Mouse (Mus musculus) hindbrain, embryonic 16.5 days (tissue): ENCODE data around the gene Nsrp1. TPM values are rescaled to one million over a fixed set of nuclear protein-coding genes. Genes with fewer than 3 reads are reported as not detected.

Source experiments
- ATAC-seq: fragments of 200-750 bp; cut with Nextera tagmentation; 2 replicates; pipeline ENCODE4 v1.8.0; 2017; ENCODE audit warnings: moderate TSS enrichment, moderate library complexity
- H3K27ac ChIP-seq: fragments of 300-500 bp; sonication (generic); 2 replicates; pipeline ENCODE4 v1.5.1; 2014; ENCODE audit warnings: low read depth, mild to moderate bottlenecking, control low read depth, low read length, moderate library complexity
- H3K27me3 ChIP-seq: fragments of 300-500 bp; sonication (generic); replicated peaks from 2 replicates; pipeline ENCODE4 v1.6.1; 2014; ENCODE audit warnings: low read length; ENCODE audit not compliant: control insufficient read depth, insufficient read depth
- H3K36me3 ChIP-seq: fragments of 300-500 bp; sonication (generic); 2 replicates; pipeline ENCODE4 v1.6.1; 2014; ENCODE audit warnings: mild to moderate bottlenecking, low read length, moderate library complexity, mixed read lengths; ENCODE audit not compliant: control insufficient read depth, insufficient read depth
- H3K4me1 ChIP-seq: fragments of 300-500 bp; sonication (generic); 2 replicates; pipeline ENCODE4 v1.6.1; 2014; ENCODE audit warnings: low read depth, low read length; ENCODE audit not compliant: control insufficient read depth, insufficient read depth
- H3K4me2 ChIP-seq: fragments of 300-500 bp; sonication (generic); 2 replicates; pipeline ENCODE4 v1.6.1; 2014; ENCODE audit warnings: mild to moderate bottlenecking, low read length, control low read depth, moderate library complexity
- H3K4me3 ChIP-seq: fragments of 300-500 bp; sonication (generic); 2 replicates; pipeline ENCODE4 v1.5.1; 2014; ENCODE audit warnings: mild to moderate bottlenecking, low read length, control low read depth, moderate library complexity
- H3K9ac ChIP-seq: fragments of 300-500 bp; sonication (generic); 2 replicates; pipeline ENCODE4 v1.6.1; 2014; ENCODE audit warnings: low read depth, mild to moderate bottlenecking, control low read depth, low read length, moderate library complexity
- H3K9me3 ChIP-seq: fragments of 300-500 bp; sonication (generic); 2 replicates; pipeline ENCODE4 v1.6.1; 2014; ENCODE audit warnings: mild to moderate bottlenecking, low read length, moderate library complexity; ENCODE audit not compliant: control insufficient read depth
- WGBS: fragments of 180-500 bp; shearing (Covaris S2); extraction: QIAGEN DNeasy Blood & Tissue Kit; methylation state at CpG from one replicate; pipeline ENCODE4 v1.1.7; 2014; 5-methylcytosine and 5-hydroxymethylcytosine counted together
- polyA plus RNA-seq: library from polyadenylated mRNA; unstranded; fragments of >200 nt; fragmentation: Nextera tagmentation; extraction: Ambion mirVana; gene quantifications from 2 replicates; pipeline ENCODE4 v1.2.1, GENCODE M21; 2015

The Nsrp1 gene
- polyA plus RNA-seq, 1 experiment from 2014 or later = 50.0 TPM

DNA sequence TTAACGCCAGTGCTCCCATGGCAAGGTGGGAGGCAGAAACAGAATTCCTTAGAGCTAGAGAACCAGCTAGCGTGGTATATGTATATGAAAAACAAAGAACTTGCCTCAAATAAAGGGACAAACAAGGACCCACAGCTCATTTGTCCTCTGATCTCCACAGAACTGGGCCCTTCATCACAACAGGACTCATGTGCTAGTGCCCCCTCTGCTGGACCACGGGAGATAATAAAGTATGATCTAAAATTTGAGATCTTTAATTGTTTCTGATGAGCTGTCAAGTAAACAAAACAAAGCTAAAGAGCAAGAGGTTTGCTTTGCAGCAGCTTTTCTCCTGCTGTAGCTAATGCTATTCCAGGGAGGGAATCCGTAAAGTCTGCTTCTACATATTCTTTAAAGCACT is 7.5 kb downstream of the Nsrp1 start:
- Histone ChIP-seq H3K4me1 (no peaks in the 10 kb centered on the region), H3K9ac (no peak overlapping the region), H3K27me3 (no peaks in the 10 kb centered on the region), H3K4me2 (no peak overlapping the region), H3K4me3 (no peak overlapping the region), H3K9me3 (no peaks in the 10 kb centered on the region), H3K27ac (no peak overlapping the region), H3K36me3 (peaks cover 1% of the 10 kb centered on the region; the same call in 1 of the 2 replicates)
- ATAC-seq = no peak
- WGBS = 77% methylated on average over 4 of the region's 4 CpGs

DNA sequence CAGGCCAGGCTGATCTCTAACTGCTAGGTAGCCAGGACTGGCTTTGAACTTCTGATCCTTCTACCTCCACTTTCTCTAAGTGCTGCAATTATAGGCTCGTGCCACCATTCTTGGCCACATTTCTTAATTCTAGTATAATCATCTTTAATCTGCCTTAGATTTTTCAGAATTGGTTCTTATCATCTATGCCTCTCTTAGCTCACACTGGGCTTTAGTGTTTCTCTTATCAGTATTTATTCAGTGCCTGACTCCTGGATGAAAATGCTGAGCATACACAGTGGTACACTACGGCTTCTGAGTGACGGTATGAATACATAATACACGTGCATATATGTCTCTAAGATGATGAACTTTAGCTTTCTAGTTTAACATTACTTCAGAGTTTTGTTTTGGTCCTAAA is 9.4 kb downstream of the Nsrp1 start:
- H3K4me3 ChIP-seq = no peak overlapping the region
- no peaks in the 10 kb centered on the region for H3K9me3 ChIP-seq
- H3K4me2 ChIP-seq = no peak overlapping the region
- H3K4me1 ChIP-seq = no peaks in the 10 kb centered on the region
- no peaks in the 10 kb centered on the region for H3K36me3 ChIP-seq
- ATAC-seq = no peak
- no peak overlapping the region for H3K9ac ChIP-seq
- H3K27ac ChIP-seq = no peak overlapping the region
- WGBS = 95% methylated on average over 4 of the region's 4 CpGs
- H3K27me3 ChIP-seq = no peaks in the 10 kb centered on the region

DNA sequence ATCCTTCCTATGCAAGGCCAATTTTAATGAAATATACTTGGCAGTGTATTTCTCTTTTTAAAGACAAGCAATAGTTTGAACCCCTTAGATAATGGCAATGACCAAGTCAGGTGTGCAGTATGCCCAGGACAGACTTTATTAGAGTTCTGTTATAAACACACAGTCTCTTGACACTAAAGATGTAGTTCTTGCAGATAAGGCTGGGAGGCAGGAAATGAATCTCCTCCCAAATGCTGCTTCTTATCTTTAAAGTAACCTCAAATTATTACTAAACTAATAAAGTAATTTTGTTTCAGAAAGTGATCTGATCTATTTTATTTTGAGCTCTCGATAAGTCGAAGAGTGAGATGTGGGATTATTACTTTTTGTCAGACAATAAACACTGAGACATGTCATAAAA is 14.8 kb downstream of the Nsrp1 start:
- Histone ChIP-seq H3K27me3 (no peaks in the 10 kb centered on the region), H3K9me3 (no peaks in the 10 kb centered on the region), H3K4me3 (no peak overlapping the region), H3K4me1 (no peaks in the 10 kb centered on the region), H3K4me2 (no peak overlapping the region), H3K9ac (no peak overlapping the region), H3K27ac (no peak overlapping the region), H3K36me3 (no peaks in the 10 kb centered on the region)
- WGBS = 88% methylated on average over 2 of the region's 2 CpGs
- no peak for ATAC-seq

DNA sequence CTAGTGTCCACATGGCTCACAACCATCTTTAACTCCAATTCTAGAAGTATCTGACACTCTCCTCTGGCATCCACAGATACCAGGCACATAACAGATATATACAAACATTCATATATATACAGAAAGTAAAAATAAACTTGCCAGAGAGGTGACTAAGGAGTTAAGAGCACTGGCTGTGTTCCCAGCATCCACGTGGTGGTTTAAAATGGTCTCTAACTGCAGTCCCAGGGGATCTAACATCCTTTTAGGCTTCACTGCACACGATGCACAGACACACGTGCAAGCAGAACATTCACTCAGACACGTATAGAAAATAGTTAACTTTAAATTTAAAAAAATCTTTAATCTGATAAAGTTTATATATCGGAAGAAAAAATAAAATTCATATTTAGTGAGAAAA is 16.3 kb downstream of the Nsrp1 start:
- Histone ChIP-seq H3K9me3 (no peaks in the 10 kb centered on the region), H3K9ac (no peak overlapping the region), H3K4me2 (no peak overlapping the region), H3K4me3 (no peak overlapping the region), H3K27me3 (no peaks in the 10 kb centered on the region), H3K36me3 (no peaks in the 10 kb centered on the region), H3K4me1 (no peaks in the 10 kb centered on the region), H3K27ac (no peak overlapping the region)
- no peak for ATAC-seq
- 43% methylated on average over 5 of the region's 5 CpGs for WGBS

DNA sequence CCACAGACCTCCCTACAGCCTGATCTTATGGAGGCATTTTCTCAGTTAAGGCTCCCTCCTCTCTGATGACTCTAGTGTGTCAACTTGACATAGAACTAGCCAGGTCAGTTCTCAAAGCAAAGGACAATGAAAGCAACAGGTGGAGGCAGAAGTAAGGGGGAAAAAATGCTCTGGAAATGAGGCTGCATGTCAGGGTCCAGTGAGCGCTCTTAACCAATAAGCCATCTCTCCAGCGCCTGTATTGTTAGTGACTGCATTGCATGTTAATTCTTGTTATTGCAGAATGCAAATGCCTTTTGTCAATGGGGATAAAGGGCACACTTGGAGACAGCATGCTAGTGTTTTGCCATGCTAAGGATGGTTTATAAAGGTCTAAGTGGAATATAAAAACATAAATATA is 35.4 kb downstream of the Nsrp1 start:
- 64% methylated on average over 2 of the region's 2 CpGs for WGBS
- H3K9ac ChIP-seq = no peak overlapping the region
- no peaks in the 10 kb centered on the region for H3K4me1 ChIP-seq
- H3K27me3 ChIP-seq = no peaks in the 10 kb centered on the region
- no peak overlapping the region for H3K4me2 ChIP-seq
- no peak overlapping the region for H3K27ac ChIP-seq
- no peaks in the 10 kb centered on the region for H3K9me3 ChIP-seq
- ATAC-seq = no peak
- no peak overlapping the region for H3K4me3 ChIP-seq
- peaks cover 14% of the 10 kb centered on the region for H3K36me3 ChIP-seq

DNA sequence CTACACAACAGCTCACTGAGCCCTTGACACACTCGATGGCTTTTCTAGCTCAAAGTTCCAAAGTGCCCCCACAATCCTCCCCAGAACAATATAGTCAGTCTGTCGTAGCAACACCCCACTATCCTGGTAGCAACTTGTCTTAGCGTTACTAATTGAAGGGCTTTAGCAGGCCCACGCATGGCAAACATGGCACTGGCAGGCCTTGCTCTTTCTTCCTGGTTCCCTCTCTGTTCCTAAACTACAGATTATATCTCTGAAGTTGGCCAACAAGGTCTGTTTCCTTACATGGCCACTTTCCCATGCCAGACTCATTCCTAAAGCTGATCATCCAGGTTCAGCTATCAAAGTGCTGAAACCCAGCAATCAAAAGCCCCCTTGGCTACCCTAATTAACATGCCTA is 36.3 kb downstream of the Nsrp1 start:
- Histone ChIP-seq H3K27ac (no peak overlapping the region), H3K4me1 (no peaks in the 10 kb centered on the region), H3K4me3 (no peak overlapping the region), H3K4me2 (no peak overlapping the region), H3K27me3 (no peaks in the 10 kb centered on the region), H3K36me3 (peaks cover 14% of the 10 kb centered on the region), H3K9me3 (no peaks in the 10 kb centered on the region), H3K9ac (no peak overlapping the region)
- 83% methylated on average over 4 of the region's 4 CpGs for WGBS
- no peak for ATAC-seq

DNA sequence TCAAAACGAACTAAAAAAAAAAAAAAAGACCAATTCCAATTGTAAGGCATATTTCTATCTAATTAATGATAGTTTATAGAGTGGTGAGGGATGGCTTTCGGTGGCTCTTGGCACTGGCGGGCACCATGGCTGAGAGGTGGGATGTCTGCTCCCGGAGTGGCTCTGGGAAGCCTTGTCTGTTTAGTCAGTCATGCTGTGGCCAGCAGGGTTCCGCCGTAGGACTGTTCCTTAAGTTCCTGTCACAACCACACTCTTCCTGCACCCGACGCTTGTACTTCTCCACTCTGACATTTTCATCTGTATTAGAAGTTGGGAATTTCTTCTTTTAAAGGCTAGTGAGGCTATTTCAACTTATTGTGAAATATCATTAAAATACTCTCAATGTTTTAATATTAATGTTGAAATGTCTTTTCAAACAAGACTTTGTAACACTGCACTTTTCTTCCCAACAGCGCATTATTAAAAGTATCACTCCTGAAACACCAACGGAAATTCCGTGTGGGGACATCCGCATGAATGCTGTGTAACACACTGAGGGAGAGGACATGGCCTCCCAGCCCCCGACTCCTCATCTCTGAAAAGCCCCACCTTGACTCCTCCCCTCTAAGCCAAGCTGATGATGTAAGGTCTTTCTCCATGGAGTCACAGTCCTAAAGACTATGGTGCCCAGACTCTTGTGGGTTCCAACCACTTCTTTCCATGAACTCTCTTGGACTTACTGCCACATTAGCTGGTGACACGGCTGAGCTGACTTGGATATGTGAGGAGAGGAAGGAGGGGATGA is 46.9 kb downstream of the Nsrp1 start:
- H3K9me3 ChIP-seq = no peaks in the 10 kb centered on the region
- 80% methylated on average over 14 of the region's 14 CpGs for WGBS
- no peaks in the 10 kb centered on the region for H3K36me3 ChIP-seq
- H3K27me3 ChIP-seq = no peaks in the 10 kb centered on the region
- no peak overlapping the region for H3K9ac ChIP-seq
- H3K4me3 ChIP-seq = no peak overlapping the region
- H3K27ac ChIP-seq = no peak overlapping the region
- H3K4me2 ChIP-seq = no peak overlapping the region
- ATAC-seq = no peak
- no peaks in the 10 kb centered on the region for H3K4me1 ChIP-seq

DNA sequence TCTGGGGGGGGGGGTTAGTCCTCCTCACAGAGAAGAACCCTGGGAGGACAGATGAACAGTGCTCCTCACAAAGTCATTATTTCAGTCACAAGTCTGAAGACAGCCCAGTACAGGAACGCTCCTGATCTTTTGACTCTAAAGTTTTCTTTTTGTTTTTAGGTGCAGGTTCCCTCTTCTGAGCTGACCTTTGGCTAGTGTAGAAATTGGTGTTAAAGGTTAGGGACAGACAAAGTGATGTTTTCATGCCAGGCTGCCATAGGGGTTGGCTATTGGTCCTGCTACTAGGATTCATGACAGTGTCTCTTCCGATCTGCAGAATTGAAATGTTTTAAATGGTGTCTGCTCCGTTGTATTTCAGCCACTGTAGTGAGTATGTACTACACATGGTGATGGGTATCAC is 50.1 kb downstream of the Nsrp1 start:
- no peaks in the 10 kb centered on the region for H3K9me3 ChIP-seq
- H3K27ac ChIP-seq = no peak overlapping the region
- H3K4me3 ChIP-seq = no peak overlapping the region
- WGBS = 92% methylated on average over 3 of the region's 3 CpGs
- H3K36me3 ChIP-seq = no peaks in the 10 kb centered on the region
- no peaks in the 10 kb centered on the region for H3K4me1 ChIP-seq
- H3K9ac ChIP-seq = no peak overlapping the region
- no peaks in the 10 kb centered on the region for H3K27me3 ChIP-seq
- H3K4me2 ChIP-seq = no peak overlapping the region
- no peak for ATAC-seq

DNA sequence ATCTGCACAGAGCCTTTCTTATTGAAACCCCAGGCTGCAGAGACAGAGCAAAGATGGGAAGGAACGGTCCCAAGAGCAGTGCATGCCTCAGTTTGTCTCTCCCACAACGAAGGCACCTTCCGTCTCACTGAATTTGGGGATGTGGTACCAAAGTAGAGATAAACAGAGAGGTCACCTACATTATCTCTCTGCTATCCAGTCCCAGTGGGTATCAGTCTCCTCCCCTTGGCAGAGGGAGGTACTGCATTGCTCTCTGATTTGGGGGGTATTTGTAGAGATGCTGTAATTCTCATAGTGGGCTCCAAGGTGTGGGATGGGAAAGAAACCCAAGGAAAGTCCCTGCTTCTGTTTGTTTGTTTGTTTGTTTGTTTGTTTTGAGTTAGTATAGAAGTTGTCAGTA is 51.7 kb downstream of the Nsrp1 start:
- no peak for ATAC-seq
- no peak overlapping the region for H3K27ac ChIP-seq
- no peak overlapping the region for H3K4me3 ChIP-seq
- 71% methylated on average over 3 of the region's 3 CpGs for WGBS
- H3K36me3 ChIP-seq = no peaks in the 10 kb centered on the region
- H3K9me3 ChIP-seq = no peaks in the 10 kb centered on the region
- H3K27me3 ChIP-seq = no peaks in the 10 kb centered on the region
- H3K4me1 ChIP-seq = no peaks in the 10 kb centered on the region
- no peak overlapping the region for H3K9ac ChIP-seq
- H3K4me2 ChIP-seq = no peak overlapping the region
